Mouse (Mus musculus): ENCODE data around the gene Dgkz. TPM values are rescaled to one million over a fixed set of nuclear protein-coding genes. Genes with fewer than 3 reads are reported as not detected.

Gene Dgkz
- total RNA-seq, 2 experiments from 2014 or later: 76.3 to 111 TPM

- ATAC-seq (replicated peaks; ENCODE audit: poor library complexity): no peak
These were observed 91.0 kb downstream of the Dgkz start for GRCm38 (mm10) chr2:91884616-91885015.

DNA sequence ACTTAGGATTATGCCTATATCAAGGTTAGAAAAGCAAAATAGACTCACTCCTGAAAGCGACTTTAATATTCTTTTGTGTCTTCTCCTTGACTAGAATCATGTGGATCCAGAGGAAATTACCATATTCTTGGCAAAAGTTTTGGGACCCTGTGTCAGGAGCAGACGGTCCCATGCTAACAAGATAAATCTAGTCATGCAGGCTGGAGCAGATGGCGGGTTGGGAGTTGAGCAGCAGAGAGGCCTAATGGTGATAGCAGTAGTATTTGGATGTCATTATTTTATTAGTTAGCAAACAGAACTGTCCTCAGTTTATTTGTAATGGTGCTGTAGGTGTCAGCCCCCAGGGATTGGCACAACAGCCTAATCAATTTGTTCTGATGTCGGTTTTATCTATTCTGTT is 91.7 kb downstream of the Dgkz start:
- ATAC-seq (replicated peaks; ENCODE audit: poor library complexity): no peak

Other genes starting within 250 kb of the Dgkz start
- gene Ambra1, start 245.7 kb downstream of the Dgkz start, total RNA-seq (2015): 23.7 and 25.5 TPM in 2 replicates
- 19.1 and 30.6 TPM in 2 replicates for gene Ambra1, start 245.7 kb downstream of the Dgkz start, total RNA-seq (2017)
- 0.17 TPM in 2 replicates for gene Chrm4, start 48.6 kb downstream of the Dgkz start, total RNA-seq (2015)
- 0.17 TPM in 1 of 2 replicates, not detected in the other for gene Chrm4, start 48.6 kb downstream of the Dgkz start, total RNA-seq (2017)
- gene Mdk, start 43.6 kb downstream of the Dgkz start, total RNA-seq (2015): 0.32 and 0.86 TPM in 2 replicates
- gene Mdk, start 43.6 kb downstream of the Dgkz start, total RNA-seq (2017): 0.12 and 0.30 TPM in 2 replicates
- gene Gm9821, start 30.2 kb downstream of the Dgkz start, total RNA-seq (2015): not detected in 2 replicates
- 0.21 and 0.95 TPM in 2 replicates for gene Gm9821, start 30.2 kb downstream of the Dgkz start, total RNA-seq (2017)
- 1.1 and 2.0 TPM in 2 replicates for gene Creb3l1, start 48.6 kb upstream of the Dgkz start, total RNA-seq (2015)
- 0.10 and 0.37 TPM in 2 replicates for gene Creb3l1, start 48.6 kb upstream of the Dgkz start, total RNA-seq (2017)
- 48.4 and 49.5 TPM in 2 replicates for gene Phf21a, start 117.3 kb upstream of the Dgkz start, total RNA-seq (2015)
- gene Phf21a, start 117.3 kb upstream of the Dgkz start, total RNA-seq (2017): 23.2 and 24.3 TPM in 2 replicates